Mouse (Mus musculus): ENCODE data around the gene Dctn1.

Gene Dctn1

DNA sequence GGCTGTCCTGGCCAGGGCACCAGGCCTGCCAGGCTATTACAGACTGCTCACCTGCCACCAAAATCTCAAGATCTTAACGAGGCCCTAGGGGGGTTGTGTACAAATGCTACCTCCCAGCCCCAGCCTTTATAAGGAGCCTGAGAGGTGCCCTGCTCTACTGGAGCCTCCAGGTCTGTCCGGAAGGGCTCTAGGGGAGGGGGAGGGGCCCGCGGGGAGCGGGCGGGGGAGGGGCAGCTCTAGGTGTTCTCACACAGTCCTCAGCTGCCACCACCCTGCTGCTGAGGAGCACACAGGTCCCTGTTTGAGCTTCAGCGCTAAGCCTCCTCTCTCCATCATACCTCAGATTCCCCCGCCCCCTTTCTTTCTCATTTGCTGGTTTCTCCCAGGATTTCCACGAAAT, 71.4 kb downstream of the Dctn1 start:
- DNase-seq, result no peak

GRCm38 (mm10) chr6:83244422-83245061, 78.8 kb downstream of the Dctn1 start:
- no peak for DNase-seq

DNA sequence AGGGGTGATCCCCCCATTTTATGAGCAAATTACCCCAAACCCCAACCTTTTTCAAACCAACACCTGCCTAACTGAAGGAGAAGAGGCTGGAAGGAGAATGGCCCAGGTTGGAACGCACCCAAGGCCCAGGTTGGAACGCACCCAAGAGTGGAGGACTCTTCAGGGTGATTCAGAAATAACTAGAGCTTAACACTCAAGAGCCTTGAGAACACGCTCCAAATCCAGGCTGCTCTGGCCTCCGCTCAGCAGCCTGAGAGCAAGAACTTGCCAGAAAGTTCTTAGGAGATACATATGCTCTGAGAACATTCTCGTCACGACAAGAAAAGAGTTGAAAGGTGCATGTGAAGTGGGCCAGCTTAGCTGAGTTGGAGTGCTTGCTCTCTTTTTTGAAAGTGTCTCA, 79.4 kb downstream of the Dctn1 start:
- DNase-seq, result peak; percentile 26

- no peak for DNase-seq
Measured at GRCm38 (mm10) chr6:83245997-83246396, 80.3 kb downstream of the Dctn1 start.

GRCm38 (mm10) chr6:83246750-83247149, 81.0 kb downstream of the Dctn1 start:
- no peak for DNase-seq

- DNase-seq, result no peak
Measured at GRCm38 (mm10) chr6:83247153-83247552, 81.4 kb downstream of the Dctn1 start.

Measured in cerebellum, adult 11-12 months (tissue).